Mouse (Mus musculus): ENCODE results near the gene Spsb1. TPM values are rescaled to one million over a fixed set of nuclear protein-coding genes. Genes with fewer than 3 reads are reported as not detected.

Spsb1 gene
- polyA plus RNA-seq, 1 experiment: not detected

DNA sequence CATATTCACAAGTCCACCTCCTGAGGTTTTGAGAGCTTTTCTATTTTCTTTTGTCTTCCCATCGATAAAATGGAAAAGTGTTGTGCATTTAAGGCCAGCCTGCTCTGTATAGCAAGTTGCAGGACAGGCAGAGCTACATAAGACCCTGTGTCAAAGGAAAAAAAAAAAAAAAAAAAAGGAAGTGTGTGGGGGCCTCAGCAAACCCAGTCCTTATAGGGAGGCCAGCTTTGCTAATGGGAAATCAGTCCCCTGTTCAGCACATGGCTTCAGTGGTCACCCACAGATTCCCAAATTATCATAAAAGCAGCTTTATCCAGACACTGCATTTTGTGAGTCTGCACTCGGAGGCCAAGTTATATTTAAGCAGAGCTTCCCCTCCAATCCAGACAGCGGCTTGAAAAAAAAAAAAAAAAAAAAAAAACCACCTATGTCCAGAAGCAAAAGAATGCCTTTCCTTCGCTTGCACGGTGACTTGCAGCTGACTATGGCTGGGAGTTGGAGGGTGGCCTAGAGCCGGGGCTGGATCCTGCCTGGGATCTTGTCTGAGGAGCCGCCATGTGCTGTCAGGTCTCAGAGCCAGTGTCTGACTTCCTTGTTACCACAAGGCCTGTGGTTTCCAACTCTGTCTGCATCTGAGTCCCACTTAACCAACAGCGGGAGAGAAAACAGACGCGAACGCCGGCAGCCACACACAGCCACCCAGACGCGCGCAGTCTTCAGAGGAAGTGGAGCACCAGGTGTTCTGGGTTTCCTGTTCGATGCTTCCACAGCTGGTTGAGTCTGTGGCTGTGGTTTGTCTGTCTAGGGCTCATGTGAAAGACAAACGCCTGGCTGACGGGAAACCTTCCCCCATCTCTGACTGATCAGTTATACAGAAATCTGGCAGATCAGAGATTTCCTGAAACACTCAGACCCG, 98.7 kb downstream of the Spsb1 start:
- peaks cover 8% of the 10 kb centered on the region for H3K4me1 ChIP-seq (ENCODE audit: control insufficient read depth, insufficient read depth, low read length)
- no peak overlapping the region for H3K4me3 ChIP-seq (ENCODE audit: insufficient read depth, low read depth, low read length)
- WGBS: 81% methylated on average over 19 of the region's 19 CpGs
- no peak for TF ChIP-seq CTCF (IDR thresholded peaks at IDR 0.05; ENCODE audit: insufficient read depth, low read depth, low read length)
- TF ChIP-seq POLR2A (IDR thresholded peaks at IDR 0.05; ENCODE audit: insufficient read depth, low read depth, low read length): no peak
- no peak overlapping the region for H3K27ac ChIP-seq (ENCODE audit: insufficient read depth, low read depth, low read length)

DNA sequence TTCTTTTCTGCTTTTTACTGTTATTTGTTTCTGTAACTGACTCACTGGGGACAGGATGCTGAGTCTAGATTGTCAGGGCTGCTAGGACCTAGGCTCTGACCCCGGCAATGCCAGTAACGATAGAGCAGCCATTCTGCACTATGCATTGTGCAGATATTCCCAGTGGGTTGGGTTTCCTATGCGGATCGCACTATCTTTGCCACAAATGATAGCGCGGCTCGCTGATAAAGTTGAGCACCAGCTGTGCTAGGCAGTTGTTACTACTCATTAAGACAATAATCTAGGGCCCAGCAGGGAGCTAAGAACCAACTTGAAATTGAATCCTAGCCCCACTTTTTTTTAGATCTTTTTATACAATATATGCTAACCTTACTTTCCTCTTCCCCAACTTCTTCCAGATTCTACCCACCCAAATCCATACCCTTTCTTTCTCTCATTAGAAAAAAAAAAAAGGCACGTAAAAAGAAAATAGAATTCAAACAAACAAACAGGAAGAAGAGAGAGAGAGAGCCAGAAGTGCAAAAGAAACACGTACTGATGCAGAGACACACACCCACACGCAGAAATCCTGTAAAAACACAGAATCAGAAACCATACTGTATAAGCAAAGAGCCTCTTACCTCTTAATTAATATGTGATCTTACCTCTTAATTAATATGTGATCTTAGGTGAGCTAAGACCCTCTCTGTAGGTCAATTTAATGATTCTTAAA, 99.5 kb downstream of the Spsb1 start:
- peak overlapping the region; percentile 47; the same call in 1 of the 2 replicates for H3K27ac ChIP-seq (ENCODE audit: insufficient read depth, low read depth, low read length)
- WGBS: 30% methylated on average over 10 of the region's 10 CpGs
- TF ChIP-seq POLR2A (IDR thresholded peaks at IDR 0.05; ENCODE audit: insufficient read depth, low read depth, low read length) (no peak), CTCF (IDR thresholded peaks at IDR 0.05; ENCODE audit: insufficient read depth, low read depth, low read length) (no peak)
- H3K4me1 ChIP-seq (ENCODE audit: control insufficient read depth, insufficient read depth, low read length): peaks cover 8% of the 10 kb centered on the region
- H3K4me3 ChIP-seq (ENCODE audit: insufficient read depth, low read depth, low read length): no peak overlapping the region

DNA sequence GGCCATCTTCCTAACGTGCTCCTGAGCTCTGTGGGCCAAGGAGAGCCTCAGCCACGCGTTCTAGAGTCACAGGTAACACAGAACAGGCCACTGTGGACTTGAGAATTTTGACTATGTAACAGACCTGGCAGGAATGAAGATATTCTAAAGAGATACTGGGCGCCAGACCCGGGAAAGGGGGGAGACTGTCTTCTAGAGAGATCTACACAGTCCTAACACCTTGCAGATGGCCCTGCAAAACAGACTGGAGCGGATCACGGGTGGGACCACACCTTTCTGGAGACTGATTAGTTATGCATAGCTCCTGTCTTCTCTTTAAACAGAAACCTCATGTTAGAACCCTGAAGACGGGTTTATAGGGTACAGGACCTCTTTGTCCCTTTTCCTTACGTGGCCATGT, 100.1 kb downstream of the Spsb1 start:
- peak overlapping the region; percentile 53 for H3K27ac ChIP-seq (ENCODE audit: insufficient read depth, low read depth, low read length)
- TF ChIP-seq POLR2A (IDR thresholded peaks at IDR 0.05; ENCODE audit: insufficient read depth, low read depth, low read length): no peak
- TF ChIP-seq CTCF (IDR thresholded peaks at IDR 0.05; ENCODE audit: insufficient read depth, low read depth, low read length): no peak
- H3K4me3 ChIP-seq (ENCODE audit: insufficient read depth, low read depth, low read length): peak overlapping the region; percentile 32; the same call in 1 of the 2 replicates
- H3K4me1 ChIP-seq (ENCODE audit: control insufficient read depth, insufficient read depth, low read length): peaks cover 8% of the 10 kb centered on the region
- 63% methylated on average over 9 of the region's 9 CpGs for WGBS

DNA sequence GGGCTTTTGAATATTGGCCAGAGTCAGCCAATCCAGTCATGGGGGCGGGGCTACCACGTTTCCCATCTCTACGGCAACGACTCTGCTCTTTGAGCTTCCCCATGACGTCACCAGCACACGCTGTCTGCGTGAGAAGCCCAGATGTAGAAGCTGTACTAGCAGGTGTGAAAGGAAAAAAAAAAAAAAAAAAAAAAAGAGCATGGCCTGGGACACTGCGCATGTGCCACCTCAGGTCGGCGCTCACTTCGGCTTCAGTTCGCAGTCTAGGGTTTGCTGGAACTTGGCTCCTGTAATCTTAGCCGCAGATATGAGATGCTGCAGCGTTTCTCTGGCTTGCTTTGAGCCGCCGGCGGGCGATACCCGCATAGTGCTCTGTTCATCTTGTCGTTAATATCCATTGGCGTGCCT, 100.5 kb downstream of the Spsb1 start:
- peak overlapping the region; percentile 53 for H3K27ac ChIP-seq (ENCODE audit: insufficient read depth, low read depth, low read length)
- 3% methylated on average over 21 of the region's 21 CpGs for WGBS
- peaks cover 8% of the 10 kb centered on the region for H3K4me1 ChIP-seq (ENCODE audit: control insufficient read depth, insufficient read depth, low read length)
- H3K4me3 ChIP-seq (ENCODE audit: insufficient read depth, low read depth, low read length): peak overlapping the region; percentile 32
- no peak for TF ChIP-seq POLR2A (IDR thresholded peaks at IDR 0.05; ENCODE audit: insufficient read depth, low read depth, low read length)
- no peak for TF ChIP-seq CTCF (IDR thresholded peaks at IDR 0.05; ENCODE audit: insufficient read depth, low read depth, low read length)

DNA sequence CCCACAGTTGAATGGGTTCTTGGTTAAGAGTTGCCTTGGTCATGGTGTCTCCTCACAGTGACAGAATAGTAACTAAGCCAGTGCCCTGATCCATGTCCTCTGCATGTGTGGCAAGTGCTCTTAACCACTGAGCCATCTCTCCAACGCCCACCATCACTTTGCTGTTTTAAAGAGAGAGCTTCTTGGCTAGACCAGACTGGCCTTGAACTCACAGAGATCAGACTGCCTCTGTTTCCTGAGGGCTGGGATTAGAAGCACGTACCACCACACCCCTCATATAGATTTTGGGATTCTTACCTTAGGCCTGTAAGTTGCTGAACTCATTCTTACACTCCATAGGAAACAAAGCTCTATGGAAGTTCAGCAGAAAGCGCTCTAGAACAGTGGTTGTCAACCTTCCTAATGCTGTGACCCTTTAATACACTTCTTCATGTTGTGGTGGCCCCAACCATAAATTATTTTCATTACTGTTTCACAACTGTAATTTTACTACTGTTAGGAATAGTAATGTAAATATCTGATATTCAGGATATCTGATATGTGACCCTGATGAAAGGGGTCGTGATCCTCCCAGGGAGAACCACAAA, 101.1 kb downstream of the Spsb1 start:
- TF ChIP-seq CTCF (IDR thresholded peaks at IDR 0.05; ENCODE audit: insufficient read depth, low read depth, low read length) (no peak), POLR2A (IDR thresholded peaks at IDR 0.05; ENCODE audit: insufficient read depth, low read depth, low read length) (no peak)
- Histone ChIP-seq H3K27ac (ENCODE audit: insufficient read depth, low read depth, low read length) (no peak overlapping the region), H3K4me3 (ENCODE audit: insufficient read depth, low read depth, low read length) (no peak overlapping the region), H3K4me1 (ENCODE audit: control insufficient read depth, insufficient read depth, low read length) (peaks cover 8% of the 10 kb centered on the region)
- WGBS: 73% methylated on average over 4 of the region's 4 CpGs

DNA sequence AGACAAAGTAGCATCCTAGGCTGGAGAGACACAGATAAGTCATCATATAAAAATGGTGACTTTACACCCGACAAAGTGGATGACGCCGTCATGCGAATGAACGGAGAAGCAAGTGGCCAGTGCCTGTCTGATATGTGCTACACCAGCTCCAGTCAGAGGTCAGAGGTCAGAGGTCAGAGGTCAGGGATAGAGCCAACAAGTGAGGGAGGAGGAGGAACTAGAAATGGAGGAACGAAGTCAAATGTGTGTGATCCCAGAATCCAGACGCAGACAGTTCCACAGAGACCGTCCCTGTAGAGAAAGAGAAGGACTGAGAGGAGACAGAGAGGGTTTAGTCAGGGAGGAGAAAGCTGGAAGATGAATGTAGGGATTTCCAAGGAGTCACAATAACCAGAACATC, 103.3 kb downstream of the Spsb1 start:
- TF ChIP-seq CTCF (IDR thresholded peaks at IDR 0.05; ENCODE audit: insufficient read depth, low read depth, low read length) (no peak), POLR2A (IDR thresholded peaks at IDR 0.05; ENCODE audit: insufficient read depth, low read depth, low read length) (no peak)
- 94% methylated on average over 8 of the region's 8 CpGs for WGBS
- Histone ChIP-seq H3K27ac (ENCODE audit: insufficient read depth, low read depth, low read length) (no peak overlapping the region), H3K4me3 (ENCODE audit: insufficient read depth, low read depth, low read length) (no peak overlapping the region), H3K4me1 (ENCODE audit: control insufficient read depth, insufficient read depth, low read length) (peaks cover 15% of the 10 kb centered on the region)

DNA sequence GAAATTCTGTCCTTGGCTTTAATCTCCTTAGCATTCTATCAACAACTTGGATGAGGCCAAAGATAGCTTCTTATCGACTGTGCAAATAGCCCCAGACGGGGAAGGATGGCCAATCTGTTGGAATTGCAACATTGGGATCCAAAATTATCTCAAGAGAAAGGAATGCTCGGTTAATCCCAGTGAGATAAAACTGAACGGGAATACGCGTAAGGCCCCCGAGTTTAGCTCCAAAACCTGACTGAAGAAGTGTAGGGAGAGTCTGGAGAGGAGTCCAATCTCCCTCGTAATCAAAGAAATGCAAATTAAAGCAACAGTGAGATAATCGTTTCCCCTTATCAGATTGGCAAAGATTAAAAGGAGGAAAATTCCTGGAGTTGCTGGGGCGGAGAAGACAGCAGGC, 104.2 kb downstream of the Spsb1 start:
- TF ChIP-seq CTCF (IDR thresholded peaks at IDR 0.05; ENCODE audit: insufficient read depth, low read depth, low read length): no peak
- TF ChIP-seq POLR2A (IDR thresholded peaks at IDR 0.05; ENCODE audit: insufficient read depth, low read depth, low read length): no peak
- 64% methylated on average over 10 of the region's 10 CpGs for WGBS

DNA sequence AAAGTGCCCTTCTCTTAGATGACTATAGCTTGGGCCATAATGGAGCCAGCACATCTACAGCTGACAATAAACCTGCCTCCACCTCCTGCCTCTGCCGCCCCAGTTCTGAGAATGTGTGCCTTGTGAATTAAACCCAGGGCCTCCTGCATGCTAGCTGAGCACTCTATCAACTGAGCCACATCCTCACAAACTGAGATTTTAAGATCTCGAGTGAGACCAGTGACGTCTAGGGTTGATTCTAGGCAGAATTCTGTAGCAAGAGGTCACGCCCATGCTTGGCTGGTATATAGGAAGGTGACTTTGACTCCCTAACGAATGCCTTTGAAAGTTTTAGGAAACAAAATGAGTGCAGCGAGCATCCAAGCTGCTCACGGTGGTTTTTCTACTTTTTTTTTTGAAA, 104.8 kb downstream of the Spsb1 start:
- WGBS: 92% methylated on average over 7 of the region's 7 CpGs
- no peak overlapping the region for H3K27ac ChIP-seq (ENCODE audit: insufficient read depth, low read depth, low read length)
- TF ChIP-seq POLR2A (IDR thresholded peaks at IDR 0.05; ENCODE audit: insufficient read depth, low read depth, low read length) (no peak), CTCF (IDR thresholded peaks at IDR 0.05; ENCODE audit: insufficient read depth, low read depth, low read length) (no peak)
- no peak overlapping the region for H3K4me3 ChIP-seq (ENCODE audit: insufficient read depth, low read depth, low read length)
- peaks cover 15% of the 10 kb centered on the region for H3K4me1 ChIP-seq (ENCODE audit: control insufficient read depth, insufficient read depth, low read length)

More for the DNA sequence above, 104.2 kb downstream of the Spsb1 start:
- H3K4me3 ChIP-seq (ENCODE audit: insufficient read depth, low read depth, low read length): no peak overlapping the region
- H3K27ac ChIP-seq (ENCODE audit: insufficient read depth, low read depth, low read length): no peak overlapping the region
- peaks cover 15% of the 10 kb centered on the region for H3K4me1 ChIP-seq (ENCODE audit: control insufficient read depth, insufficient read depth, low read length)
